Mouse (Mus musculus) c-Kit-positive CD71-positive TER-119-negative erythroid progenitor cells, embryonic 14.5 days (primary cell): ENCODE results near the gene Mfsd6.
"Not testable (repeated sequence)": the region's sequence is repeated elsewhere in the genome, so short reads cannot be mapped to it uniquely, and the experiment has no call there.

Experiments
- DNase-seq: peaks from one replicate; pipeline ENCODE4 v3.0.0-alpha.2; 2013; ENCODE audit warnings: low read depth

Mfsd6 gene

DNA sequence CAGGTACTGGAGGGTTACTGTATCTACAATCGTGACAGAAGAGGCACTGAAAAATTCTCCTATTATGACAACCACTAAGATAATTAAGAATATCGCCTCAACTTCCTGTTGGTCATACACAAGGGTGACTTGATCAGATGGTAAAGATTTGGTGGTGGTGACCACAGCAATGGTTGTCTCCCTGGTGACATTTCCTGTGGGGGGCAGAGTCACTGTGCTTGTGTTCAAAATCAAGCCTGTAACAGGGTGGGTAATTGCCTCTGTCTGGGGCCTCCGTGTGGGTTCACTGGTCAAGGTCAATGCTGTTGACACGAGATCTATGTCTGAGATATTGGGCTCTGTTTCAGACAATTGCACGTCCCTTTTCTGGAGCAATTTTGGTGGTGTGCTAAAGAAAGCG lies 18.5 kb downstream of the Mfsd6 start:
- no peak for DNase-seq

- no peak for DNase-seq
These were observed 20.2 kb downstream of the Mfsd6 start for GRCm38 (mm10) chr1:52707030-52707429.

- no peak for DNase-seq
These were observed 24.3 kb downstream of the Mfsd6 start for GRCm38 (mm10) chr1:52702738-52703491.

GRCm38 (mm10) chr1:52701941-52702340 lies 25.3 kb downstream of the Mfsd6 start:
- no peak for DNase-seq

- not testable (repeated sequence) for DNase-seq
These were observed 32.8 kb downstream of the Mfsd6 start for GRCm38 (mm10) chr1:52694456-52694855.

- no peak for DNase-seq
These were observed 39.6 kb downstream of the Mfsd6 start for GRCm38 (mm10) chr1:52687636-52688035.

DNA sequence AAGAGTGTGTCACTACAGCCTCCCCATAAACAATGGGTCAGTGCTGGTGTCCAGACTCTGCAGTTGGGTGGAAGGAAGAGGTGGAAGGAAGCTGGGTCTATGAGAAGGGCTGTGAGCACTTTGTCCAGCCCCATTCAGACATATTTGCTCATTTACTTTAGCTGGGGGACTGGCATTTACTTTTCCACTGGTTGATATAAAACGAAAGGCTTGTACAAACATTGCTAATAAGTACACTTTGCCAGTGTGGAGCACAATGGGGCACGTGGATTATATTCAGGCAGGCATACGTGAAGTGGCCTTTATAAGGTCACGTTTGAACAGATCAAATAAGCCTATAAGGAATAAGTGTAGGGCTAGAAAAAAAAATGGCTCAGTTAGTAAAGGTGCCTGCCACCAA lies 43.7 kb downstream of the Mfsd6 start:
- DNase-seq: no peak

- DNase-seq: no peak
These were observed 50.6 kb downstream of the Mfsd6 start for GRCm38 (mm10) chr1:52676621-52677020.

GRCm38 (mm10) chr1:52675561-52676551 lies 51.4 kb downstream of the Mfsd6 start:
- DNase-seq: no peak

GRCm38 (mm10) chr1:52669931-52670330 lies 57.3 kb downstream of the Mfsd6 start:
- no peak for DNase-seq

DNA sequence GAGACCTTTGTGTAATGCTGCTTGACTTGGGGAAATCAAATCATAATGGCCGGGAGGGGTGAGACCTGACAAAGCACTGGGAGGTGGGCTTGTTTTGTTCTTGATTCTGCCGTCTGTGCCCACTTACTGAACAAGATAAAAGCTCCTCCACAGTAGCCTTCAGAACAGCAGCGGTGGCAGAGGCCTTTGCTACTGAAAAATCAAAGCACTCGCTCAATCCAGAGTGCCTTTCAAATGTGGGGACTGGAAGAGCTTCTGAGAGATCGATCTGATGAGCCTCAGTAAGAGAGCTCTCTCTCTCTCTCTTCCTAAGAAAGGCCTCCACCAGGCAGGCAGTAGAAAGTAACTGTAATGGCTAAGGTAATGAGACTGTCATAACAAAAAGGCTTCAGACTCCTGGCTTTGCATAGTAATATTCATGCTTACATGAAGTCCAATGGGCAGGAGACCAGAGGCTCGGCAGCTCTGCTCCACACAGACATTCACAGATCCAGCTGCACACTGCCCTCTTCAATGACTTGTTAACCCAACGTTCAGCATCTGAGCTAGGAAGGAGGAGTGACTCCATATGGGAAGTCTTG lies 58.4 kb downstream of the Mfsd6 start:
- no peak for DNase-seq

- DNase-seq: no peak
These were observed 64.0 kb downstream of the Mfsd6 start for GRCm38 (mm10) chr1:52663228-52663627.

GRCm38 (mm10) chr1:52660765-52661164 lies 66.5 kb downstream of the Mfsd6 start:
- no peak for DNase-seq

GRCm38 (mm10) chr1:52660278-52660677 lies 67.0 kb downstream of the Mfsd6 start:
- DNase-seq: no peak

DNA sequence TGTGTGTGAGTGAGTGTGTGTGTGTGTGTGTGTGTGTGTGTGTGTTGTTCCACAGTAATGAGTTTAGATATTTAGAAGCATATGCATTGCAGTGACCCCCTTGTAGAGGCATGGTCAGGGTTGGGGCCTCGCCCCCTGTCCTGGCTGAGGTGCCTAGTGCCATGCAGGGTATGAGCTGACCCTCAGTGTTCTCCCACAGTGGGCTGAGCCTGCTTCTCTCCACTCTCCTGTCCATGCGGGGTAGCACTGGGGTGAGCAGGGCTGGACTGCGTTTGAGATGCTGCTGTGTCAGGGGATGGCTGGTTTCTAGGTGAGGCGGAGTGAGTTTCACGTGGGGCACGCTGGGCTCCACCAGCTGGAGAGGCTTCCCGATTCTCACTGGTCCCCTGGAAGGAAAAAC lies 69.1 kb downstream of the Mfsd6 start:
- no peak for DNase-seq

DNA sequence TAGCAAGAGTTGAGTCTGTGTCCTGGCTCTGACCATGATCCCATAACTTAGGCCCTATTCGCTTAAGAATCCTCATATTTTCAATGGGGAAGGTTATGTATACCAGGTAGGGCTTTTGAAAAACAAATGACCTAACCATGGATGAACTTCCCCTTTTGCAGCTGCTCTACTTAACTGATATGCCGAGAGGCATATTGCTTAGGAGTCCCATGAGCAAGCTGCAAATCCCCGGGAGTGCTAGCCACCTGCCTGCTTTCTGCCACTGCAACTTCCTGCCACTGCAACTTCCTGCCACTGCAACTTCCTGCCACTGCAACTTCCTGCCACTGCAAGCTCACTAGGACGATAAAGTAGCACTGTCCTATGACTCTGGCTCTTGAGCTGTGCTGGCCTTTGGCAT lies 72.1 kb downstream of the Mfsd6 start:
- no peak for DNase-seq

GRCm38 (mm10) chr1:52653366-52653765 lies 73.9 kb downstream of the Mfsd6 start:
- DNase-seq: no peak

GRCm38 (mm10) chr1:52652601-52653253 lies 74.5 kb downstream of the Mfsd6 start:
- no peak for DNase-seq

GRCm38 (mm10) chr1:52650066-52650465 lies 77.2 kb downstream of the Mfsd6 start:
- DNase-seq: no peak

DNA sequence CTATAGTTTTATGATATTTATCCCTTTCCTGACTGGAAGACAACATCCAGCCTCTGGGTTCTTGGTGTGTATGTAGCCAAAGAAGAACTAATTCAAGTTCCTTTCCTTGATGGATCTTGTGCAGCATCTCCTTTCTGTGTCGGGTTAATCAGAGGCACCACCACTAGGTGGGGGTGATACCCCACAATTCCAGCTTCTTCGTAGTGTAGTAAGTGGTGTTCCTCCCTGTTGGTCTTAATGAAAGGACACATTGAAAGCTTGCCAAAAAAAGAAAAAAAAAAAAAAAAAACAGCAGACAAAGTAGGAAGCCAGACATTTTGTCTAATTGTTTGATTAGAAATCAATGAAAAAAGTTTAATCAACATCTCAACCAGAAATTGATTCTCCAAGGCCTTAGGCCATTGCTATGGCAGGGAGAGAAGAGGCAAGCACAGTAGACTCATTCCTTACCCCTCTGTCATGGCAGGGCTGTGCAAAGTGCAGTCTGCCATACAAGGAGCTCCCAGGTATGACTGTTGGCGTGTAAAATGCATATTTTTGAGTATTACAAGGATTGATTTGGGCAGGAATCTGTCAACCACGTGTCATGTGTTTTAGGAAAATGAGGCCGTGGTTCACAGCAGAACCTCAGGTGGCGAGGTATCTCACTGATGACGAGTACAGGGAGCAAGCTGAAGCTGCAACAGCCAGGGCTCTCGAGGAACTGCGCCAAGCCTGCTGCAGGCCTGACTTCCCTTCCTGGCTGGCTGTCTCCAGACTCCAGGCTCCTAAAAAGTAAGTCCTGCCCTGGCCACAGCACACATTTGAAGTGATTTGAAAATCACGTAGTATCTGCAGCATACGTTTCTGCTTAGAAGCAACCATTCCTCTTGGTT lies 78.9 kb downstream of the Mfsd6 start:
- no peak for DNase-seq

DNA sequence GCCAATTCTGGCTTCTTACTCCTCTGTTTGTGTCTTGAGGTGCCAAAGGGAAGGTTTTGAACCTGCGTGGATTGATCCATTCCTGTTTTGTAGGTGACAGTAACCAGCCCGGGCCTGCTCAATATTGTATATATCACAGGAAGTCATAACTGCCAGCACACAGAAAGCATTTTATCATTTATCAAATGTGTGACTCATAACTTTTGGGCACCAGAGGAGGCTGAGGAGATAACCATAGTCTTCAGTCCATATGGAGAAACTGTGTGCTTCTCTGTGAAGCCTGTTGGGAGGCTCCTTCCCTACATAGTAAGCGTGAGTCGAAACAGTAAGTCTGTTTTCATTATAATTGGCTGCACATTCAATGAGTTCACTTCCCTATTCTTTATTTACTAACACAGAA lies 86.5 kb downstream of the Mfsd6 start:
- DNase-seq: no peak
